Mouse (Mus musculus): ENCODE data around the gene Eppin. TPM values are rescaled to one million over a fixed set of nuclear protein-coding genes. Genes with fewer than 3 reads are reported as not detected.
A peak's percentile ranks its signal among the peaks of the same experiment; 100 is the strongest.

The Eppin gene
- total and polyA plus RNA-seq, 3 experiments, result 0.16 TPM; not detected in 2

- Histone ChIP-seq H3K27me3 (ENCODE audit: control insufficient read depth, insufficient read depth, low read length) (peaks cover 5% of the 10 kb centered on the region), H3K27ac (no peak overlapping the region), H3K36me3 (ENCODE audit: control insufficient read depth, insufficient read depth, low read length) (no peaks in the 10 kb centered on the region), H3K79me2 (replicated peaks; ENCODE audit: control insufficient read depth, insufficient read depth, low read length) (no peaks in the 10 kb centered on the region), H3K4me3 (no peak overlapping the region), H3K4me1 (ENCODE audit: control insufficient read depth, insufficient read depth, low read length) (peaks cover 1% of the 10 kb centered on the region; the same call in 1 of the 2 replicates), H3K9ac (ENCODE audit: low read depth, low read length) (no peak overlapping the region)
- intact Hi-C loops (cut with DNase I), result no loop called here
- 37% methylated on average over 5 of the region's 5 CpGs for WGBS
- TF ChIP-seq POLR2A (IDR thresholded peaks at IDR 0.05; ENCODE audit: insufficient read depth, low read depth, low read length) (no peak), CTCF (IDR thresholded peaks at IDR 0.05) (no peak)
- no peak for DNase-seq
Observed at GRCm38 (mm10) chr2:164564346-164564745, 29.0 kb downstream of the Eppin start.

- DNase-seq, result peak in 1 of 2 experiments; percentile 26
- 2% methylated on average over 32 of the region's 32 CpGs for WGBS
- intact Hi-C loops (cut with DNase I), result no loop called here
- Histone ChIP-seq H3K4me1 (ENCODE audit: control insufficient read depth, insufficient read depth, low read length) (peaks cover 1% of the 10 kb centered on the region; the same call in 1 of the 2 replicates), H3K9ac (ENCODE audit: low read depth, low read length) (peak overlapping the region; percentile 43), H3K27ac (no peak overlapping the region), H3K36me3 (ENCODE audit: control insufficient read depth, insufficient read depth, low read length) (no peaks in the 10 kb centered on the region), H3K4me3 (peak overlapping the region; percentile 33), H3K27me3 (ENCODE audit: control insufficient read depth, insufficient read depth, low read length) (peaks cover 5% of the 10 kb centered on the region), H3K79me2 (replicated peaks; ENCODE audit: control insufficient read depth, insufficient read depth, low read length) (no peaks in the 10 kb centered on the region)
- TF ChIP-seq EP300 (IDR thresholded peaks at IDR 0.05; ENCODE audit: insufficient read depth, low read depth, low read length) (no peak), CTCF (IDR thresholded peaks at IDR 0.05) (peak; percentile 58)
Observed at GRCm38 (mm10) chr2:164563339-164564038, 29.9 kb downstream of the Eppin start.

DNA sequence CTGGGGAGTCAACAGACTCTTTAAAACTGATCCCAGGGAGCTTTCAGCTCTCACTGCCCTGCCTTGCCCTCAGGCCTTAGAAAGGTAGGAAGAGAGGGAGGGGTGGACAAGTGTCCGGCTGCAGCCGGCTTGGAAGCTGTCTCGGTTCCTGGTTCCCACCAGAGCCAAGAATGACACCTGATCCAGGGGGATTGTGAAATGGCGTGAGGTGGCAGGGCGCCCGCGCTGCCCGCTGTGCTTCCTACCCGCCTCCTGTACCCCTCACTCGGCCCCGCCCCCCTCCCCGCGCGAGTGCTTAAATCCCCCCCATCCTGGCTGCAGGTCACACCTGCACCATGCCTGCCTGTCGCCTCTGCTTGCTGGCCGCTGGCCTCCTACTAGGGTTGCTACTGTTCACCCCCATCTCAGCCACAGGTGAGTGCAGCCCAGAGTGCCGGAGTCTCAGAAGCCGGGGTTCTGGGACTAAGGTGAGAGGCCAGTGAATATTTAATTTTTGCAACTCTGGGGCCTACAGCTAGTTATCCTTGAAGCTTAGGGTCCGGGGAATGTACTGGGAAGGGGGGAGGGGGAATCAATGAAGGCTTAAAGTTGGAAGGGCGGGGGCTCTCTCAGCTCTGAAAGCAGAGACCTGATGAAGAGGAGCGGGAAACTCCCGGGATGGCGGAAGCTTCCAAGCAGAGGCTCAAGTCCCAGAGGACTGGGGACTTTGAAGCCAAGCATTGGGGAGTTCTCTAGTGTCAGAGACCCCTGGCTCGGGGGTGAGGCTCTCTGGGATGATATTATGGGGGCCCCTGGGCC, 30.8 kb downstream of the Eppin start, which contains the start of gene Wfdc2:
Wfdc2 (plus strand) TSS at position 23 of the 798 bp plus-strand sequence.
- WGBS, result 20% methylated on average over 24 of the region's 24 CpGs
- Histone ChIP-seq H3K36me3 (ENCODE audit: control insufficient read depth, insufficient read depth, low read length) (no peaks in the 10 kb centered on the region), H3K4me1 (ENCODE audit: control insufficient read depth, insufficient read depth, low read length) (peaks cover 1% of the 10 kb centered on the region; the same call in 1 of the 2 replicates), H3K27ac (no peak within 1 kb of the TSS), H3K79me2 (replicated peaks; ENCODE audit: control insufficient read depth, insufficient read depth, low read length) (no peaks in the 10 kb centered on the region), H3K9ac (ENCODE audit: low read depth, low read length) (no peak within 1 kb of the TSS; the same call in 1 of the 2 replicates), H3K4me3 (peak within 1 kb of the TSS; percentile 33), H3K27me3 (ENCODE audit: control insufficient read depth, insufficient read depth, low read length) (peaks cover 5% of the 10 kb centered on the region)
- peak in 1 of 2 experiments; percentile 26 for DNase-seq
- intact Hi-C loops (cut with DNase I), result no loop called here
- TF ChIP-seq CTCF (IDR thresholded peaks at IDR 0.05) (no peak), EP300 (IDR thresholded peaks at IDR 0.05; ENCODE audit: insufficient read depth, low read depth, low read length) (no peak), POLR2A (IDR thresholded peaks at IDR 0.05; ENCODE audit: insufficient read depth, low read depth, low read length) (no peak)

GRCm38 (mm10) chr2:164560106-164560505, 33.3 kb downstream of the Eppin start:
- H3K4me3 ChIP-seq, result no peak overlapping the region
- no peak for TF ChIP-seq POLR2A (IDR thresholded peaks at IDR 0.05; ENCODE audit: insufficient read depth, low read depth, low read length)
- TF ChIP-seq EP300 (IDR thresholded peaks at IDR 0.05; ENCODE audit: insufficient read depth, low read depth, low read length), result no peak
- TF ChIP-seq CTCF (IDR thresholded peaks at IDR 0.05), result no peak
- peaks cover 1% of the 10 kb centered on the region; the same call in 1 of the 2 replicates for H3K4me1 ChIP-seq (ENCODE audit: control insufficient read depth, insufficient read depth, low read length)
- WGBS, result 86% methylated on average over 8 of the region's 8 CpGs
- H3K9ac ChIP-seq (ENCODE audit: low read depth, low read length), result no peak overlapping the region
- H3K27me3 ChIP-seq (ENCODE audit: control insufficient read depth, insufficient read depth, low read length), result peaks cover 5% of the 10 kb centered on the region
- H3K36me3 ChIP-seq (ENCODE audit: control insufficient read depth, insufficient read depth, low read length), result no peaks in the 10 kb centered on the region
- no peaks in the 10 kb centered on the region for H3K79me2 ChIP-seq (replicated peaks; ENCODE audit: control insufficient read depth, insufficient read depth, low read length)
- DNase-seq, result no peak
- H3K27ac ChIP-seq, result no peak overlapping the region
- intact Hi-C loops (cut with DNase I), result no loop called here

GRCm38 (mm10) chr2:164558991-164559645, 34.3 kb downstream of the Eppin start:
- intact Hi-C loops (cut with DNase I), result no loop called here
- WGBS, result 35% methylated on average over 16 of the region's 16 CpGs
- no peak overlapping the region for H3K4me3 ChIP-seq
- peaks cover 5% of the 10 kb centered on the region for H3K27me3 ChIP-seq (ENCODE audit: control insufficient read depth, insufficient read depth, low read length)
- no peak overlapping the region for H3K9ac ChIP-seq (ENCODE audit: low read depth, low read length)
- no peaks in the 10 kb centered on the region for H3K79me2 ChIP-seq (replicated peaks; ENCODE audit: control insufficient read depth, insufficient read depth, low read length)
- no peak for DNase-seq
- H3K27ac ChIP-seq, result no peak overlapping the region
- H3K4me1 ChIP-seq (ENCODE audit: control insufficient read depth, insufficient read depth, low read length), result peaks cover 1% of the 10 kb centered on the region; the same call in 1 of the 2 replicates
- no peaks in the 10 kb centered on the region for H3K36me3 ChIP-seq (ENCODE audit: control insufficient read depth, insufficient read depth, low read length)
- no peak for TF ChIP-seq EP300 (IDR thresholded peaks at IDR 0.05; ENCODE audit: insufficient read depth, low read depth, low read length)
- no peak for TF ChIP-seq POLR2A (IDR thresholded peaks at IDR 0.05; ENCODE audit: insufficient read depth, low read depth, low read length)
- TF ChIP-seq CTCF (IDR thresholded peaks at IDR 0.05), result no peak
